Mouse (Mus musculus) spleen, adult 2 months (tissue): Measurements from ENCODE around the gene Nav2. TPM values are rescaled to one million over a fixed set of nuclear protein-coding genes. Genes with fewer than 3 reads are reported as not detected.

ENCODE experiments used
- DNase-seq, 2 experiments: peaks; one replicate each; pipeline versions ENCODE4 v3.0.0 to v3.0.0-alpha.2; 2012 to 2021; ENCODE audit warnings: low spot score in 2 of 2, low read depth in 1 of 2
- H3K27ac ChIP-seq: fragments of 200-500 bp; 2 replicates; pipeline ENCODE4 v1.5.1; 2012; ENCODE audit warnings: low read length, inconsistent platforms; ENCODE audit not compliant: insufficient read depth
- H3K27me3 ChIP-seq: fragments of 200-500 bp; 2 replicates; pipeline ENCODE4 v1.6.1; 2012; ENCODE audit warnings: mild to moderate bottlenecking, moderate library complexity, low read length, inconsistent platforms; ENCODE audit not compliant: control insufficient read depth, insufficient read depth
- H3K36me3 ChIP-seq: fragments of 200-500 bp; 2 replicates; pipeline ENCODE4 v1.6.1; 2012; ENCODE audit warnings: mild to moderate bottlenecking, low read length, inconsistent platforms; ENCODE audit not compliant: control insufficient read depth, insufficient read depth
- H3K4me1 ChIP-seq: fragments of 200-500 bp; 2 replicates; pipeline ENCODE4 v1.6.1; 2011; ENCODE audit warnings: inconsistent platforms; ENCODE audit not compliant: control insufficient read depth, insufficient read depth, insufficient read length
- H3K4me3 ChIP-seq: fragments of 200-500 bp; 2 replicates; pipeline ENCODE4 v1.5.1; 2011; ENCODE audit warnings: mild to moderate bottlenecking, inconsistent platforms; ENCODE audit not compliant: insufficient read depth, insufficient read length; ENCODE audit errors: extremely low read depth
- CTCF ChIP-seq: fragments of 200-500 bp; IDR thresholded peaks from 2 replicates; pipeline ENCODE4 v1.5.1; 2011; ENCODE audit warnings: mild to moderate bottlenecking, inconsistent platforms; ENCODE audit not compliant: insufficient read depth, insufficient read length, insufficient replicate concordance; ENCODE audit errors: extremely low read depth
- POLR2A ChIP-seq: fragments of 200-500 bp; IDR thresholded peaks from 2 replicates; pipeline ENCODE4 v1.6.1; 2011; ENCODE audit warnings: low read depth, low read length, inconsistent platforms
- WGBS: fragments of 180-500 bp; shearing (Covaris S2); methylation state at CpG from one replicate; pipeline ENCODE4 v1.1.7; 2018; 5-methylcytosine and 5-hydroxymethylcytosine counted together
- polyA plus RNA-seq: library from polyadenylated mRNA; depleted of rRNA; stranded (reverse); fragments of >200 nt; gene quantifications from 2 replicates; pipeline ENCODE4 v1.2.3, GENCODE M21; 2012

Gene Nav2
- polyA plus RNA-seq, 1 experiment: 3.5 TPM

DNA sequence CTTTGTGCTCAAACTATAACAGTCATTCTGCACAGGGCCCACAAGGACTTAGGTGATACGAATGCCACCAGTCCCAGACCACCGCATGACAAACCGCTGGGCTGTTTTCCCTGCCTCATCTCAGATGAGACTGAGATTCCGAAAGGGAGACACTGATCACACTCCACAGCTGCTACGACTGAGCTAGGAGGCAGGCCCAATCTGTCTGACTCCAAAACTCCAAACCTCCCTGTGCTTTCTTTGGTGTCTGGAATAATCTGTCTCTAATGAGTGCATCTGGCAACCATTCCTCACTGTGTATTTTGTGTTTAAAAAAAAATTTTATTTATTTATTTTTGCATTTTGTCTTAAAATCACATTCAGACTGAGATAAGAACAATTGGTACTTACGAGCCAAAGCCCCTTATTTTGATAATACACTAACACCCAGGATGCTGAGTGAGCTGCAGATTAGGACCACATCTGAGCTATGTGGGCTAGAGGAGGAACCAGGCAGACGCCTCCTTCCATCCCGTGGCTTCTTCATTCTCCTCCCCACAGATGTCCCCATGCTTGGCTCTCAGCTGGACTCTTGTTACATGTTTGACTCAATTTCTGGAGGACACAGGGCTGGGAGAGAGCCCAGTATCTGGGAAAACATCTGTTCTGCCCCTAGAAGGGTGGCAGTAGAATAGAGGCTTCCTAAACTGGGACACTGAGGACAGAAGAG, 149.9 kb downstream of the Nav2 start:
- Histone ChIP-seq H3K36me3 (no peaks in the 10 kb centered on the region), H3K4me1 (no peaks in the 10 kb centered on the region), H3K27me3 (no peaks in the 10 kb centered on the region), H3K4me3 (no peak overlapping the region), H3K27ac (no peak overlapping the region)
- DNase-seq: no peak
- 75% methylated on average over 8 of the region's 8 CpGs for WGBS
- TF ChIP-seq CTCF (no peak), POLR2A (no peak)

- no peak overlapping the region for H3K4me3 ChIP-seq
- no peak for DNase-seq
- H3K27me3 ChIP-seq: no peaks in the 10 kb centered on the region
- no peak overlapping the region for H3K27ac ChIP-seq
- no peaks in the 10 kb centered on the region for H3K4me1 ChIP-seq
- no peaks in the 10 kb centered on the region for H3K36me3 ChIP-seq
- 86% methylated on average over 4 of the region's 4 CpGs for WGBS
- TF ChIP-seq POLR2A (no peak), CTCF (no peak)
These were observed 156.4 kb downstream of the Nav2 start for GRCm38 (mm10) chr7:49064792-49065521.

DNA sequence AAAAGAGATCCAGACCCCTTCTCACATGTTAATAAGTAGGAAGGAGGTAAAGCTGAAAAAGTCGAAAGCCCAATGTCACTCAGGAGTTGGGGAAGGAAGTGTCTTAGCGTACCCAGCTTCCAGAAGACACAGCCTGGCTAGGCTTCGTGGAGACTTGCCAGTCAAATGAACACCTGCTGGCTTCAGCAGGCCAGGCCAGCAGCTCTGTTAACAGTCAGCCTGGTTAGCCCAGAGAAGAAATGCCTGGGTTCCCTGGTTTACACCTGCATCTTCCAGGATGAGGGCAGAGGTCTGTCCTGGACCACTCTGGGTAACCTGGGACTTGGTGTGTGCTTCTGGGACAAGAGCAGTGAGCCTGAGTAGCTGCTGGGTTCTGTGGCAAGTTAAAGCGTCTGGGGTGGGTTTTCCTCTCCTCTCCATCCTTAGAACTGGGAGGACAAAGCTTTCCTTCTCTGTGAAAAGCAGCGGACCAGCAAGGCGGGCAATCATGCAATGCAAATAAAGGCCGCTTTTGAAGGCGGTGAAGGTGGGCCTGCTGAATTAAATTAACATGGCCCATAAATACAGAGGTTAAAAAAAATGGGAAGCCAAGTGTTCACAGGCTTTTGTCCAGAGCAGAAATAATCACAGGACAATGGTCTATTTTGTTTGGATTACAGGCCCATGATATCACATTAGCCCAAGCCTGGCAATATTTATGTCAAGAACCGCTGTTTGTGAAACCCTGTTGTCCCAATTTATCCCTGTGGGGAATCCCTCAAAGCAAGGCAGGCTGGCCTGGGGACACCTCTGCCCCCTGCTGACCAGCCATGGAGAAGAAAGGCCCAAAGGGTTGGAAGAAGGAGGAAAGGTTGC, 157.3 kb downstream of the Nav2 start:
- H3K36me3 ChIP-seq: no peaks in the 10 kb centered on the region
- no peak overlapping the region for H3K4me3 ChIP-seq
- 78% methylated on average over 9 of the region's 9 CpGs for WGBS
- TF ChIP-seq POLR2A (no peak), CTCF (no peak)
- no peak overlapping the region for H3K27ac ChIP-seq
- H3K27me3 ChIP-seq: no peaks in the 10 kb centered on the region
- H3K4me1 ChIP-seq: no peaks in the 10 kb centered on the region
- DNase-seq: no peak

DNA sequence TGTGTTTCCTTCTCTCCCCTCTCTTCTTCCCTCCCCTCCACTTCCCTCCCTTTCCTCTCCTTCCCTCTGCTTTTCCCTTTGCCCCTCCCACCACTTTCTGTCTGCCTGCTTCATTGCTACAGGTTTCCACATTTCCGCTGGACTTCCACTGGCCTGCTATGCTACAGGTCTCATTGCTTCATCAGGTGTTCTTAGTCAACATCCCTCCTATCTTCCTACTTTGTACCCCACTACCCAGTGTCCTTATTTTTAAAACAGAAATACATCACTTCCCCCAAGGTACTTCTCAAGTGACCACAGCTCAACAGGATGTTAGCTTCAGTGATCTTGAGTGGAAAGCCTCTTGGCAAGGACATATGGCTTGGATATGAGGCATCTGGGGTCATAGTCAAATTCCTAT, 158.3 kb downstream of the Nav2 start:
- Histone ChIP-seq H3K36me3 (no peaks in the 10 kb centered on the region), H3K27ac (no peak overlapping the region), H3K4me3 (no peak overlapping the region), H3K27me3 (no peaks in the 10 kb centered on the region), H3K4me1 (no peaks in the 10 kb centered on the region)
- no peak for TF ChIP-seq POLR2A
- TF ChIP-seq CTCF: no peak
- DNase-seq: no peak
- WGBS: 77% methylated on average over 1 of the region's 1 CpGs

DNA sequence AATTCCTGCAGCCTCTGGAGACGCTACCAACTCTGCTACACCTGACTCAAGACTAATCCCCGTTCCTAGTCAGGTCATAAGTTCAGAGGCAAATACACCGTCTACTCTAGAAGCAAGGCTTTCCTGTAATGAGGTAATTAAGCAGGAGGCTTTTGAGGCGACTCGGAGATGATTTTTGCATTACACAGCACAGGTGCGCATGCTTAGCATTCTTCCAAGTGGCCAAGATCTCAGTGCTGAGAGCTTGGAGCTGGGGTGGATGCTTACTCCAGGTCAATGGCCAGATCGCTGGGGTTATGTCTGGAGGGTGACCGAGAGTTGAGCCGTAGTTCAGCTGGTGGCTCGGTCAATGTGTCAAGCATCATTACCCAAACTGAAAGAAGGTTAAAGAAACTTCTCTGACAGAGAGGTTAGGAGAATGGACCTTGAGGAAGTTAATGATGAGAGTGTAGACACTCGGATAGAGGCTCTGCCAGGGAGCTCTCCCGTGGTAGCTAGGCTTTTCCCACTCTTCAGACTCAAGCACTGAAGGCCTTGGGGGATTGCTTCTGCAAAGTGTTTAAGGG, 161.0 kb downstream of the Nav2 start:
- Histone ChIP-seq H3K4me3 (no peak overlapping the region), H3K36me3 (no peaks in the 10 kb centered on the region), H3K4me1 (no peaks in the 10 kb centered on the region), H3K27me3 (no peaks in the 10 kb centered on the region), H3K27ac (no peak overlapping the region)
- 92% methylated on average over 12 of the region's 12 CpGs for WGBS
- no peak for DNase-seq
- TF ChIP-seq CTCF (no peak), POLR2A (no peak)

GRCm38 (mm10) chr7:49070621-49071020, 162.1 kb downstream of the Nav2 start:
- Histone ChIP-seq H3K4me1 (no peaks in the 10 kb centered on the region), H3K27me3 (no peaks in the 10 kb centered on the region), H3K27ac (no peak overlapping the region), H3K36me3 (no peaks in the 10 kb centered on the region), H3K4me3 (no peak overlapping the region)
- TF ChIP-seq POLR2A: no peak
- TF ChIP-seq CTCF: no peak
- WGBS: 76% methylated on average over 1 of the region's 1 CpGs
- no peak for DNase-seq

DNA sequence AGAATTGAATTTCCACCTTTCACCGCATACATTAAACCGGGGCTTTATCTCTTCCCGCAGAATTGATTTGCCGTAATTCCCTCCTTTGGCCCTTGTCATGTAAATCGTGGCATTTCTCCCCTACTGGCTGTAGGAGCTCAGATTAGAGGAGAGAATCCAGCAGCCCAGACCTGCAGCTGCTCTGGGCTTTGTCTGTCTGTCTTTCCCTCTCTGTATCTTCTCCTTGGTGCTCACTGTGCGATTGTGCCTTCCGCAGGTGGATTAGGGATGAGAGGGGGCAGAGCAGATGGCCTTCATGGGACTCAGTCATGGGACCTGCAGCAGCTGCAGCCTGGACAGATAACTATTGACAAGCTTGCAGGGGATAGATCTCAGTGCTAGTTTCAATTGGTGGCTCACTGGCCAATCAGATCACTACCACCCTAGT, 162.6 kb downstream of the Nav2 start:
- no peak overlapping the region for H3K4me3 ChIP-seq
- H3K4me1 ChIP-seq: no peaks in the 10 kb centered on the region
- no peaks in the 10 kb centered on the region for H3K36me3 ChIP-seq
- no peak for DNase-seq
- WGBS: 85% methylated on average over 7 of the region's 7 CpGs
- H3K27ac ChIP-seq: no peak overlapping the region
- H3K27me3 ChIP-seq: no peaks in the 10 kb centered on the region
- TF ChIP-seq CTCF (no peak), POLR2A (no peak)
